Mouse (Mus musculus): ENCODE measurements at regions not wholly inside any gene's neighbourhood (a gene's known extent, or its start where the extent isn't known, plus 50 kb on each side); places are given as distances from the start of the nearest gene placed in this dataset.

DNA sequence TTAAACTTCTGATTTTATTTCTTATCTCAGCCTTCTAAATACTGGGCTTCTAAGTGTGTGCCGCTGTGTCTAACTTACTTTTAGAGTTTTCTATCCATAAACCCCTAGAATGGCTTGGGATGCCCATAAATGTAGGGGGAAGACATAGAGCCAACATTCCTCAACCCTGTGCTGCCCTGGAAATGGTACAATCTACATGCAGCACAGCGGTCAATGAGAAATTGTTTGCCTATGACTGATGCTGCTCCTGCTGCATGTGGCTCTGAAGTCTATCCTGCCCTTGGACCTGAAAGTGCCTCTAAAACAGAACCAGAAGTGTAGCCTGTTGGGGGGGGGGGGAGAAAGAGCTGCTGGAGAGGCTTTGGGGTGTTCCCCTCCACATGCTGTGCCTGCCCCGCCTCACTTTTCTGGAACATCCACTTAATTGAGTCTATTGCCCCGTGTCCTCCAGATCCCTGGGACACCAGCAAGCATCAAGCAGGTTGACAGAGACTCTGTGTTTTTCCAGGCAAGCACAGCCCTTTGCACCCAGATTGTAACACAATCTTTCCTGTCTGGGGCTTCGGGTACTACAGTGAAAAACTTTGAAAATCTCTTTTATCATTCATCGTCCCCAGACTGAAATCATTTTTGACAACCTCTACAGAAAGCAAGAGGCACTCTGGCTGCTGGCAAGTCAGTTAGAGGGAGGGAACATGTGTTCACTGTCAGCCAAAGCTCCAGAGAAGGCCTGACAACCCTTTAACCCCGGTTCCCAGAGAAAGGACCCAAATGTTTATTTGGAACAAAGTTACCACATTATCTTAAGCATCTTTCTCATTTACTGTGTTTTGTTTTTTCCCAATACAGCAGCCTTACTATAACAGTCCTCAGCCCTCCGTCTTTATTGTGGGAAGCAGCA is 101.4 kb upstream of the Meis1 start:
- TF ChIP-seq CTCF (IDR thresholded peaks at IDR 0.05; ENCODE audit: low read depth) = no peak
- TF ChIP-seq EP300 (IDR thresholded peaks at IDR 0.05; ENCODE audit: low read depth) = no peak
- DNase-seq (no peak), ATAC-seq (no peak)
- Histone ChIP-seq H3K9me3 (ENCODE audit: low read length) (no peaks in the 10 kb centered on the region), H3K27ac (ENCODE audit: low read depth) (no peak overlapping the region), H3K4me3 (ENCODE audit: low read depth, low read length) (no peak overlapping the region), H3K4me2 (ENCODE audit: low read depth, low read length) (no peak overlapping the region), H3K4me1 (ENCODE audit: insufficient read depth) (no peaks in the 10 kb centered on the region), H3K27me3 (ENCODE audit: insufficient read depth, low read length) (no peaks in the 10 kb centered on the region), H3K9ac (replicated peaks) (no peak overlapping the region), H3K36me3 (replicated peaks; ENCODE audit: insufficient read depth, low read length) (no peaks in the 10 kb centered on the region)
- 62% methylated on average over 8 of the region's 8 CpGs for WGBS (ENCODE audit: insufficient replicate concordance)

DNA sequence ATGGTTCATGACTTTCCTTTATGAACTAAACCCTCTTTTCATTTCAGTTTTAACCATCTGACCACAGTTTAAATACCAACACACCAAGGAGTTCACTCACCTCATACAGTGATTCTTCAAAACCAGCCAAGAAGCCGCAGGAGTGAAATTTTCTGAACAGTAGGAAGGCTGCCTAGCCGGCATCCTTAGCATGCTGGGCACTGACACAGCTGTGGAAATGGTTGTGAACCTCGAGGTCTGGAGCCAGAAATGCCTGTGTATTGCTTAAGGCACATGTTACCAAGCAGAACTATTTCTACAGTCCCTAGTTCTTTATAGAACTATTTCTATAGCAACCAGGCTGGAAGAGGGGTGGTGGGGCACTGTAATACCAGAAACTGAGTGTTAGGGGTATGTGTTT is 102.1 kb upstream of the Meis1 start:
- WGBS (ENCODE audit: insufficient replicate concordance) = 66% methylated on average over 3 of the region's 3 CpGs
- no peak overlapping the region for H3K27ac ChIP-seq (ENCODE audit: low read depth)

DNA sequence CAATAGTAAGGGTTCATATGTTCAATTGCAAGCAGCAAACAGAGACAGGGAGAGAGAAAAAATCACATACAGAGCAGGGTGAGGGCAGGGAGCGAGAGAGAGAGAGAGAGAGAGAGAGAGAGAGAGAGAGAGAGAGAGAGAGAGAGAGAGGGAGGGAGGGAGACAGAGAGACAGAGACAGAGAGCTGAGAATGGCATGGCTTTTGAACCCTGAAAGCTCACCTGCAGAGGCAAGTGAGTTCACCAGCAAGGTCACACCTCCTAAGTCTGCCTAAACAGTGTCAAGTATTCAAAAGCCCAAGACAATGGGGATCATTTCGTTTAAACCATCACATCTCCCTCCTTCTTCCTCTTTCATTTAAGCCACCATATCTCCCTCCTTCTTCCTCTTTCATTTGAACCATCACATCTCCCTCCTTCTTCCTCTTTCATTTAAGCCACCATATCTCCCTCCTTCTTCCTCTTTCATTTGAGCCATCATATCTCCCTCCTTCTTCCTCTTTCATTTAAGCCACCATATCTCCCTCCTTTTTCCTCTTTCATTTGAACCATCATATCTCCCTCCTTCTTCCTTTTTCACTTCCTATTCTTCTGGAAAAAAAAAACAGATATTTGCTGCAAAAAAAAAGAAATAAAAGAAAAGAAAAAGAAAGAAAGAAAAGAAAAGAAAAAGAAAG is 116.7 kb upstream of the Meis1 start:
- Histone ChIP-seq H3K36me3 (replicated peaks; ENCODE audit: insufficient read depth, low read length) (no peaks in the 10 kb centered on the region), H3K9me3 (ENCODE audit: low read length) (no peaks in the 10 kb centered on the region), H3K4me2 (ENCODE audit: low read depth, low read length) (no peak overlapping the region), H3K9ac (replicated peaks) (no peak overlapping the region), H3K4me1 (ENCODE audit: insufficient read depth) (0 out of 2 replicates have a peak, but pooled peaks cover 2% of the 10 kb centered on the region), H3K27me3 (ENCODE audit: insufficient read depth, low read length) (no peaks in the 10 kb centered on the region), H3K27ac (ENCODE audit: low read depth) (no peak overlapping the region), H3K4me3 (ENCODE audit: low read depth, low read length) (no peak overlapping the region)
- ATAC-seq = no peak
- TF ChIP-seq CTCF (IDR thresholded peaks at IDR 0.05; ENCODE audit: low read depth) = no peak
- TF ChIP-seq EP300 (IDR thresholded peaks at IDR 0.05; ENCODE audit: low read depth) = no peak
- no peak for DNase-seq
- 21% methylated on average over 2 of the region's 2 CpGs for WGBS (ENCODE audit: insufficient replicate concordance)

More for the DNA sequence above, 102.1 kb upstream of the Meis1 start:
- DNase-seq (no peak), ATAC-seq (no peak)
- no peaks in the 10 kb centered on the region for H3K27me3 ChIP-seq (ENCODE audit: insufficient read depth, low read length)
- H3K4me1 ChIP-seq (ENCODE audit: insufficient read depth) = no peaks in the 10 kb centered on the region
- no peak overlapping the region for H3K9ac ChIP-seq (replicated peaks)
- H3K4me2 ChIP-seq (ENCODE audit: low read depth, low read length) = no peak overlapping the region
- H3K36me3 ChIP-seq (replicated peaks; ENCODE audit: insufficient read depth, low read length) = no peaks in the 10 kb centered on the region
- no peak for TF ChIP-seq CTCF (IDR thresholded peaks at IDR 0.05; ENCODE audit: low read depth)
- no peak for TF ChIP-seq EP300 (IDR thresholded peaks at IDR 0.05; ENCODE audit: low read depth)
- no peak overlapping the region for H3K4me3 ChIP-seq (ENCODE audit: low read depth, low read length)
- H3K9me3 ChIP-seq (ENCODE audit: low read length) = no peaks in the 10 kb centered on the region

DNA sequence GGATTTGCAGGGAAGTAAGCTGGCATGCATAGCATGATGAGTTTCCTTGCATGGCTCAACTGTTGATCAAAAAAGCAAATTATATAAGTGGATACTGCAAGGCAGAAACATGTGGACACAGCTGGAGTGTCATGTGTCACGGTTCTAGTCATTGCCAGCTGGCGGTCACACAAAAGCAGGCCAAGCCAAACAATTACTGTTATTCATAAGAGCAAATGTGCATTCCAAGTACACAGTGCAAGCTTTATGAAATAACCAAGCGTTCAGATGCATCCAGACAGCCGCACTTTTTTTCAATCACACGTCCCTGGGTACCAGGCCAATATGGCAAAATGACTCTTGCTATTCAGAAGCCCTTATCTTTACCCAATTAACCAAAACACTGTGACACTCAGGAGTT is 119.6 kb upstream of the Meis1 start:
- Histone ChIP-seq H3K9ac (replicated peaks) (no peak overlapping the region), H3K36me3 (replicated peaks; ENCODE audit: insufficient read depth, low read length) (no peaks in the 10 kb centered on the region), H3K4me1 (ENCODE audit: insufficient read depth) (no peaks in the 10 kb centered on the region), H3K4me2 (ENCODE audit: low read depth, low read length) (no peak overlapping the region), H3K9me3 (ENCODE audit: low read length) (no peaks in the 10 kb centered on the region), H3K27ac (ENCODE audit: low read depth) (no peak overlapping the region), H3K4me3 (ENCODE audit: low read depth, low read length) (no peak overlapping the region), H3K27me3 (ENCODE audit: insufficient read depth, low read length) (no peaks in the 10 kb centered on the region)
- TF ChIP-seq CTCF (IDR thresholded peaks at IDR 0.05; ENCODE audit: low read depth) (no peak), EP300 (IDR thresholded peaks at IDR 0.05; ENCODE audit: low read depth) (no peak)
- 81% methylated on average over 5 of the region's 5 CpGs for WGBS (ENCODE audit: insufficient replicate concordance)
- no peak for DNase-seq
- no peak for ATAC-seq

- TF ChIP-seq EP300 (IDR thresholded peaks at IDR 0.05; ENCODE audit: low read depth) (no peak), CTCF (IDR thresholded peaks at IDR 0.05; ENCODE audit: low read depth) (no peak)
- Histone ChIP-seq H3K4me3 (ENCODE audit: low read depth, low read length) (no peak overlapping the region), H3K27me3 (ENCODE audit: insufficient read depth, low read length) (no peaks in the 10 kb centered on the region), H3K27ac (ENCODE audit: low read depth) (no peak overlapping the region), H3K36me3 (replicated peaks; ENCODE audit: insufficient read depth, low read length) (no peaks in the 10 kb centered on the region), H3K9ac (replicated peaks) (no peak overlapping the region), H3K9me3 (ENCODE audit: low read length) (no peaks in the 10 kb centered on the region), H3K4me1 (ENCODE audit: insufficient read depth) (no peaks in the 10 kb centered on the region), H3K4me2 (ENCODE audit: low read depth, low read length) (no peak overlapping the region)
- DNase-seq (no peak), ATAC-seq (no peak)
- 75% methylated on average over 2 of the region's 2 CpGs for WGBS (ENCODE audit: insufficient replicate concordance)
Measured at GRCm38 (mm10) chr11:19138831-19139230, 120.0 kb upstream of the Meis1 start.

GRCm38 (mm10) chr11:19143267-19144000 is 124.6 kb upstream of the Meis1 start:
- Histone ChIP-seq H3K27me3 (ENCODE audit: insufficient read depth, low read length) (no peaks in the 10 kb centered on the region), H3K4me1 (ENCODE audit: insufficient read depth) (no peaks in the 10 kb centered on the region), H3K9me3 (ENCODE audit: low read length) (no peaks in the 10 kb centered on the region), H3K4me2 (ENCODE audit: low read depth, low read length) (no peak overlapping the region), H3K36me3 (replicated peaks; ENCODE audit: insufficient read depth, low read length) (no peaks in the 10 kb centered on the region), H3K4me3 (ENCODE audit: low read depth, low read length) (no peak overlapping the region), H3K27ac (ENCODE audit: low read depth) (no peak overlapping the region), H3K9ac (replicated peaks) (no peak overlapping the region)
- WGBS (ENCODE audit: insufficient replicate concordance) = 76% methylated on average over 17 of the region's 17 CpGs
- DNase-seq = no peak
- TF ChIP-seq CTCF (IDR thresholded peaks at IDR 0.05; ENCODE audit: low read depth) = no peak
- no peak for ATAC-seq
